Mouse (Mus musculus) stomach, embryonic 15.5 days (tissue): ENCODE data around the gene Acbd4. TPM values are rescaled to one million over a fixed set of nuclear protein-coding genes. Genes with fewer than 3 reads are reported as not detected.
A peak's percentile ranks its signal among the peaks of the same experiment; 100 is the strongest.

Experiments used
- ATAC-seq: fragments of 200-750 bp; cut with Nextera tagmentation; 2 replicates; pipeline ENCODE4 v1.8.0; 2017; ENCODE audit warnings: low read depth, moderate number of reproducible peaks, moderate TSS enrichment; ENCODE audit not compliant: insufficient read depth, low FRiP score
- H3K27ac ChIP-seq: fragments of 300-500 bp; sonication (generic); 2 replicates; pipeline ENCODE4 v1.5.1; 2015; ENCODE audit warnings: mild to moderate bottlenecking, inconsistent platforms
- H3K27me3 ChIP-seq: fragments of 300-500 bp; sonication (generic); replicated peaks from 2 replicates; pipeline ENCODE4 v1.6.1; 2015; ENCODE audit warnings: inconsistent platforms
- H3K36me3 ChIP-seq: fragments of 300-500 bp; sonication (generic); 2 replicates; pipeline ENCODE4 v1.6.1; 2015; ENCODE audit warnings: inconsistent platforms
- H3K4me1 ChIP-seq: fragments of 300-500 bp; sonication (generic); 2 replicates; pipeline ENCODE4 v1.6.1; 2015; ENCODE audit warnings: inconsistent platforms
- H3K4me2 ChIP-seq: fragments of 300-500 bp; sonication (generic); 2 replicates; pipeline ENCODE4 v1.6.1; 2015; ENCODE audit warnings: mild to moderate bottlenecking, inconsistent platforms
- H3K4me3 ChIP-seq: fragments of 300-500 bp; sonication (generic); replicated peaks from 2 replicates; pipeline ENCODE4 v1.5.1; 2015; ENCODE audit warnings: inconsistent platforms
- H3K9ac ChIP-seq: fragments of 300-500 bp; sonication (generic); 2 replicates; pipeline ENCODE4 v1.6.1; 2015; ENCODE audit warnings: inconsistent platforms
- H3K9me3 ChIP-seq: fragments of 300-500 bp; sonication (generic); 2 replicates; pipeline ENCODE4 v1.6.1; 2016; ENCODE audit warnings: inconsistent platforms
- WGBS: fragments of 180-500 bp; shearing (Covaris S2); methylation state at CpG from one replicate; pipeline ENCODE4 v1.1.7; 2015; 5-methylcytosine and 5-hydroxymethylcytosine counted together
- polyA plus RNA-seq: library from polyadenylated mRNA; unstranded; fragments of >200 nt; fragmentation: Nextera tagmentation; extraction: Ambion mirVana; gene quantifications from 2 replicates; pipeline ENCODE4 v1.2.1, GENCODE M21; 2015

Gene Acbd4
- polyA plus RNA-seq, 1 experiment from 2014 or later = 23.7 TPM

- ATAC-seq = peak; percentile 19; the same call in 1 of the 2 replicates
- Histone ChIP-seq H3K9ac (no peak overlapping the region), H3K27ac (no peak overlapping the region; the same call in 1 of the 2 replicates), H3K4me3 (no peak overlapping the region), H3K4me2 (peak overlapping the region; percentile 89), H3K36me3 (no peaks in the 10 kb centered on the region), H3K9me3 (no peaks in the 10 kb centered on the region), H3K27me3 (peaks cover 10% of the 10 kb centered on the region; the same call in 1 of the 2 replicates), H3K4me1 (peaks cover 30% of the 10 kb centered on the region)
- whole genome bisulfite sequencing = 62% methylated on average over 7 of the region's 7 CpGs
Measured at GRCm38 (mm10) chr11:103104469-103104868, 3.0 kb downstream of the Acbd4 start.

- Histone ChIP-seq H3K9me3 (no peaks in the 10 kb centered on the region), H3K27ac (no peak overlapping the region), H3K4me3 (no peak overlapping the region), H3K27me3 (0 out of 2 replicates have a peak, but pooled peaks cover 9% of the 10 kb centered on the region), H3K36me3 (no peaks in the 10 kb centered on the region), H3K9ac (no peak overlapping the region), H3K4me2 (no peak overlapping the region), H3K4me1 (peaks cover 28% of the 10 kb centered on the region)
- WGBS = 53% methylated on average over 14 of the region's 14 CpGs
- no peak for ATAC-seq
Measured at GRCm38 (mm10) chr11:103105180-103105725, 3.8 kb downstream of the Acbd4 start.

- no peak overlapping the region for H3K9ac ChIP-seq
- no peak for ATAC-seq
- H3K27ac ChIP-seq = no peak overlapping the region
Measured at GRCm38 (mm10) chr11:103105810-103106209, 4.3 kb downstream of the Acbd4 start.

GRCm38 (mm10) chr11:103106386-103106785 is 4.9 kb downstream of the Acbd4 start:
- 63% methylated on average over 4 of the region's 4 CpGs for WGBS
- no peak for ATAC-seq

More at GRCm38 (mm10) chr11:103105810-103106209, 4.3 kb downstream of the Acbd4 start:
- no peaks in the 10 kb centered on the region for H3K9me3 ChIP-seq
- H3K27me3 ChIP-seq = 0 out of 2 replicates have a peak, but pooled peaks cover 7% of the 10 kb centered on the region
- H3K4me1 ChIP-seq = peaks cover 24% of the 10 kb centered on the region
- no peak overlapping the region for H3K4me2 ChIP-seq
- 88% methylated on average over 6 of the region's 6 CpGs for whole genome bisulfite sequencing
- no peaks in the 10 kb centered on the region for H3K36me3 ChIP-seq
- H3K4me3 ChIP-seq = no peak overlapping the region

GRCm38 (mm10) chr11:103111301-103111700 is 9.8 kb downstream of the Acbd4 start:
- no peaks in the 10 kb centered on the region for H3K27me3 ChIP-seq
- no peak overlapping the region for H3K9ac ChIP-seq
- H3K9me3 ChIP-seq = no peaks in the 10 kb centered on the region
- peak overlapping the region; percentile 75 for H3K4me2 ChIP-seq
- no peaks in the 10 kb centered on the region for H3K36me3 ChIP-seq
- no peak for ATAC-seq
- H3K4me3 ChIP-seq = peak overlapping the region; percentile 35
- H3K27ac ChIP-seq = peak overlapping the region; percentile 78
- peaks cover 22% of the 10 kb centered on the region for H3K4me1 ChIP-seq
- WGBS = 24% methylated on average over 10 of the region's 10 CpGs

More at GRCm38 (mm10) chr11:103106386-103106785, 4.9 kb downstream of the Acbd4 start:
- Histone ChIP-seq H3K9ac (no peak overlapping the region), H3K27me3 (0 out of 2 replicates have a peak, but pooled peaks cover under 1% of the 10 kb centered on the region), H3K27ac (no peak overlapping the region), H3K9me3 (no peaks in the 10 kb centered on the region), H3K4me3 (no peak overlapping the region), H3K4me2 (no peak overlapping the region), H3K36me3 (no peaks in the 10 kb centered on the region), H3K4me1 (peaks cover 22% of the 10 kb centered on the region)

- 2% methylated on average over 28 of the region's 28 CpGs for WGBS
- Histone ChIP-seq H3K4me2 (peak overlapping the region; percentile 75), H3K4me1 (peaks cover 22% of the 10 kb centered on the region), H3K27me3 (no peaks in the 10 kb centered on the region), H3K27ac (peak overlapping the region; percentile 78), H3K4me3 (peak overlapping the region; percentile 35), H3K9ac (peak overlapping the region; percentile 14; the same call in 1 of the 2 replicates), H3K9me3 (no peaks in the 10 kb centered on the region), H3K36me3 (no peaks in the 10 kb centered on the region)
- ATAC-seq = no peak
Measured at GRCm38 (mm10) chr11:103111881-103112551, 10.5 kb downstream of the Acbd4 start.

GRCm38 (mm10) chr11:103112552-103112912 is 11.1 kb downstream of the Acbd4 start:
- Histone ChIP-seq H3K4me3 (peak overlapping the region; percentile 35), H3K36me3 (no peaks in the 10 kb centered on the region), H3K4me2 (peak overlapping the region; percentile 75), H3K4me1 (peaks cover 22% of the 10 kb centered on the region), H3K9me3 (no peaks in the 10 kb centered on the region), H3K9ac (no peak overlapping the region), H3K27me3 (no peaks in the 10 kb centered on the region), H3K27ac (peak overlapping the region; percentile 78)
- ATAC-seq = no peak
- WGBS = 33% methylated on average over 9 of the region's 9 CpGs

- WGBS = 57% methylated on average over 12 of the region's 12 CpGs
- ATAC-seq = no peak
- Histone ChIP-seq H3K9me3 (no peaks in the 10 kb centered on the region), H3K27ac (peak overlapping the region; percentile 78), H3K4me3 (no peak overlapping the region), H3K36me3 (no peaks in the 10 kb centered on the region), H3K9ac (no peak overlapping the region), H3K4me2 (peak overlapping the region; percentile 75; the same call in 1 of the 2 replicates), H3K4me1 (peaks cover 22% of the 10 kb centered on the region), H3K27me3 (no peaks in the 10 kb centered on the region)
Measured at GRCm38 (mm10) chr11:103113005-103113404, 11.5 kb downstream of the Acbd4 start.

- H3K36me3 ChIP-seq = no peaks in the 10 kb centered on the region
- H3K4me3 ChIP-seq = no peak overlapping the region
- ATAC-seq = no peak
- H3K4me1 ChIP-seq = peaks cover 27% of the 10 kb centered on the region
- no peak overlapping the region for H3K4me2 ChIP-seq
- WGBS = 78% methylated on average over 4 of the region's 4 CpGs
- H3K27ac ChIP-seq = peak overlapping the region; percentile 78
- no peak overlapping the region for H3K9ac ChIP-seq
- H3K27me3 ChIP-seq = no peaks in the 10 kb centered on the region
- H3K9me3 ChIP-seq = no peaks in the 10 kb centered on the region
Measured at GRCm38 (mm10) chr11:103113771-103114170, 12.3 kb downstream of the Acbd4 start.

- peak overlapping the region; percentile 95; the same call in 1 of the 2 replicates for H3K27ac ChIP-seq
- H3K9ac ChIP-seq = peak overlapping the region; percentile 51; the same call in 1 of the 2 replicates
- H3K36me3 ChIP-seq = no peaks in the 10 kb centered on the region
- H3K4me2 ChIP-seq = peak overlapping the region; percentile 59
- H3K27me3 ChIP-seq = no peaks in the 10 kb centered on the region
- peak overlapping the region; percentile 66 for H3K4me3 ChIP-seq
- H3K4me1 ChIP-seq = peaks cover 29% of the 10 kb centered on the region
- no peak for ATAC-seq
- H3K9me3 ChIP-seq = no peaks in the 10 kb centered on the region
- WGBS = 84% methylated on average over 11 of the region's 11 CpGs
Measured at GRCm38 (mm10) chr11:103114270-103114943, 12.9 kb downstream of the Acbd4 start.

- under 1% methylated on average over 34 of the region's 34 CpGs for WGBS
- peak; percentile 74 for ATAC-seq
- H3K36me3 ChIP-seq = no peaks in the 10 kb centered on the region
- peak overlapping the region; percentile 66 for H3K4me3 ChIP-seq
- H3K27me3 ChIP-seq = no peaks in the 10 kb centered on the region
- peak overlapping the region; percentile 59 for H3K4me2 ChIP-seq
- peak overlapping the region; percentile 51; the same call in 1 of the 2 replicates for H3K9ac ChIP-seq
- no peaks in the 10 kb centered on the region for H3K9me3 ChIP-seq
- peaks cover 29% of the 10 kb centered on the region for H3K4me1 ChIP-seq
- peak overlapping the region; percentile 95 for H3K27ac ChIP-seq
Measured at GRCm38 (mm10) chr11:103115163-103116007, 13.9 kb downstream of the Acbd4 start.
